Mouse (Mus musculus) liver, embryonic 14.5 days (tissue): Measurements from ENCODE around the gene Acvr1b. TPM values are rescaled to one million over a fixed set of nuclear protein-coding genes. Genes with fewer than 3 reads are reported as not detected.

ENCODE experiments used
- ATAC-seq: fragments of 200-750 bp; cut with Nextera tagmentation; 2 replicates; pipeline ENCODE4 v1.8.0; 2017; ENCODE audit warnings: moderate number of reproducible peaks, mild to moderate bottlenecking, moderate library complexity; ENCODE audit not compliant: insufficient read depth
- DNase-seq, 3 experiments: peaks; one replicate each; pipeline ENCODE4 v3.0.0-alpha.2; 2012 to 2013; ENCODE audit warnings: low read depth in 3 of 3, low spot score in 3 of 3
- H3K27ac ChIP-seq: fragments of 300-500 bp; sonication (generic); 2 replicates; pipeline ENCODE4 v1.5.1; 2014; ENCODE audit warnings: moderate library complexity, mild to moderate bottlenecking, control low read depth, inconsistent platforms
- H3K27me3 ChIP-seq: fragments of 300-500 bp; sonication (generic); 2 replicates; pipeline ENCODE4 v1.6.1; 2014; ENCODE audit warnings: mild to moderate bottlenecking, low read length, moderate library complexity; ENCODE audit not compliant: control insufficient read depth, insufficient read depth
- H3K36me3 ChIP-seq: fragments of 300-500 bp; sonication (generic); replicated peaks from 2 replicates; pipeline ENCODE4 v1.6.1; 2014; ENCODE audit warnings: low read depth; ENCODE audit not compliant: control insufficient read depth, insufficient read depth
- H3K4me1 ChIP-seq, 2 experiments: fragments of 200-500 bp in 1 of 2; fragments of 300-500 bp in 1 of 2; sonication (generic) in 1 of 2; replicated peaks; 2 replicates each; pipeline ENCODE4 v1.6.1; 2012 to 2014; ENCODE audit warnings: antibody characterized with exemption in 1 of 2, inconsistent platforms in 1 of 2, low read length in 1 of 2; ENCODE audit not compliant: control insufficient read depth in 2 of 2, insufficient read depth in 2 of 2
- H3K4me2 ChIP-seq: fragments of 300-500 bp; sonication (generic); 2 replicates; pipeline ENCODE4 v1.6.1; 2014; ENCODE audit warnings: low read depth, mild to moderate bottlenecking, control low read depth, moderate library complexity
- H3K4me3 ChIP-seq, 2 experiments: fragments of 200-500 bp in 1 of 2; fragments of 300-500 bp in 1 of 2; sonication (generic) in 1 of 2; 2 replicates each; pipeline ENCODE4 v1.5.1; 2012 to 2014; ENCODE audit warnings: low read depth in 2 of 2, low read length in 2 of 2, mild to moderate bottlenecking in 2 of 2, control low read depth in 1 of 2, inconsistent platforms in 1 of 2, moderate library complexity in 1 of 2; ENCODE audit not compliant: insufficient read depth in 1 of 2
- H3K9ac ChIP-seq: fragments of 300-500 bp; sonication (generic); replicated peaks from 2 replicates; pipeline ENCODE4 v1.6.1; 2014; ENCODE audit warnings: mild to moderate bottlenecking, control low read depth, moderate library complexity
- H3K9me3 ChIP-seq: fragments of 300-500 bp; sonication (generic); 2 replicates; pipeline ENCODE4 v1.6.1; 2016; ENCODE audit warnings: low read length, mixed read lengths; ENCODE audit not compliant: control insufficient read depth
- CTCF ChIP-seq: IDR thresholded peaks from 2 replicates; pipeline ENCODE4 v1.5.1; 2016; ENCODE audit warnings: antibody characterized with exemption, low read depth, control low read depth
- EP300 ChIP-seq: IDR thresholded peaks from 2 replicates; pipeline ENCODE4 v1.6.1; 2016; ENCODE audit warnings: antibody characterized with exemption, low read depth
- WGBS: fragments of 180-500 bp; shearing (Covaris S2); extraction: QIAGEN DNeasy Blood & Tissue Kit; methylation state at CpG from one replicate; pipeline ENCODE4 v1.1.7; 2014; ENCODE audit not compliant: insufficient replicate concordance; 5-methylcytosine and 5-hydroxymethylcytosine counted together
- polyA plus RNA-seq, 2 experiments: library from polyadenylated mRNA; depleted of rRNA in 1 of 2; stranded (reverse) in 1 of 2; unstranded in 1 of 2; fragments of >200 nt; fragmentation: Nextera tagmentation in 1 of 2; extraction: Ambion mirVana in 1 of 2; gene quantifications; 2 replicates each; pipeline versions ENCODE4 v1.2.1 to v1.2.3; 2012 to 2014

Acvr1b gene
- polyA plus RNA-seq, 2 experiments, result 1.3 to 3.2 TPM

DNA sequence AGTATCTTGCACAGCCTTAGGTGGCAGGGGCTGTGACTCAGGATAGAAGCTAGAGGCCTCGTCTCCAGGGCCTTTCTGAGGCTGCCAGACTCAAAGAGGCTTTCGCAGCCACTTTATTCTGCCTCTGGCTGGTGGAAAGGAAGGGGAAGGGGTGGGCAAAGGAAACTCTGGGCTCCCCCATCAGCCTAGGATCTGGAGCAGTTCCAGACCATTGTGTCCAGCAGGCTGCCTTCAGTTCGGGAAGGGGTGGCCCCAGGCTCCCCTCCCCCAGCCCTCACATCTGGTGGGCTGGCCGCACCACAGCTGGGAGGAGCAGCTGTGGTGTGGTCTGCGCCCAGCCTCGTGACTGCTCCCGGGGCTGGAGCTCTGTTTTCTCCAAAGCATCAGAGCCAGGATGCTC, 54.1 kb downstream of the Acvr1b start:
- peak; percentile 22; the same call in 1 of the 2 replicates for ATAC-seq
- Histone ChIP-seq H3K4me1 (no peaks in the 10 kb centered on the region), H3K9me3 (no peaks in the 10 kb centered on the region), H3K4me3 (no peak overlapping the region), H3K27me3 (peaks cover 30% of the 10 kb centered on the region), H3K36me3 (no peaks in the 10 kb centered on the region), H3K27ac (no peak overlapping the region), H3K9ac (no peak overlapping the region), H3K4me2 (no peak overlapping the region)
- DNase-seq, result no peak
- no peak for TF ChIP-seq EP300
- no peak for TF ChIP-seq CTCF
- 21% methylated on average over 7 of the region's 7 CpGs for WGBS

DNA sequence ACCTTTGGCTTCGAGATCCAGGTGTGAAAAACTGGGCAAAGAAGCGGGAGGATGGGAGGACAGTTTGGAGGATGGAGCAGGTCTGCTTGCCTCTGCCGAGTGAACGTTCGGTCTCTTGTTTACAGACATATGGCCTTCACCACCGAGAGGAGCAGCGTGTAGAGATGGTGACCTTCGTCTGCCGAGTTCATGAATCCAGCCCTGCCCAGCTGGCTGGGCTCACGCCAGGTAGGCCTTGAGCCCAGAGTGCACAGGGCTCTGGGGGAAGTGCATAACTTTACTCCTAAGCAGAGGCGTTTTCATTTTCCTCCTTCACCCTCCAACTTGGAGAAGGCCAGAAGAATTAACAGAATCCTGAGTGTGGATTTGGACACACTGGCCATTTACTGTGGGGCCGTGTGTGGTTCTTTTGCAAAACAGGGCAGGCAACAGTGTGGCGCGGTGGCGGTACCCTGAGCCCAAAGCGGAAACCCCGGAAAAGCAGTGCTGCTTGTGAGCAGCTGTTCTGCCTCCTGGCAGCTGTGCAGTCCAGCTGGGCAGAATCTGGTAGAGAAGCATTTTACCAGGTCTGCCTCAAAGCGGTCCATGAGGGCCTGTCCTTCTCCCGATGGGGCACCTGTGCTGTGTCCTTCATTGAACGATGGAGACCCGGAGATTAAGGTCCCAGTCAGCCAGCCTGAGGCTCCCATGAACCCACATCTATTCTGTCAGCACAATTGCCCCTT, 55.2 kb downstream of the Acvr1b start:
- Histone ChIP-seq H3K36me3 (no peaks in the 10 kb centered on the region), H3K27me3 (peaks cover 19% of the 10 kb centered on the region), H3K9me3 (no peaks in the 10 kb centered on the region), H3K27ac (no peak overlapping the region), H3K9ac (no peak overlapping the region), H3K4me2 (no peak overlapping the region), H3K4me1 (no peaks in the 10 kb centered on the region), H3K4me3 (no peak overlapping the region)
- no peak for TF ChIP-seq CTCF
- TF ChIP-seq EP300, result no peak
- 74% methylated on average over 21 of the region's 21 CpGs for WGBS
- DNase-seq (no peak), ATAC-seq (no peak)

DNA sequence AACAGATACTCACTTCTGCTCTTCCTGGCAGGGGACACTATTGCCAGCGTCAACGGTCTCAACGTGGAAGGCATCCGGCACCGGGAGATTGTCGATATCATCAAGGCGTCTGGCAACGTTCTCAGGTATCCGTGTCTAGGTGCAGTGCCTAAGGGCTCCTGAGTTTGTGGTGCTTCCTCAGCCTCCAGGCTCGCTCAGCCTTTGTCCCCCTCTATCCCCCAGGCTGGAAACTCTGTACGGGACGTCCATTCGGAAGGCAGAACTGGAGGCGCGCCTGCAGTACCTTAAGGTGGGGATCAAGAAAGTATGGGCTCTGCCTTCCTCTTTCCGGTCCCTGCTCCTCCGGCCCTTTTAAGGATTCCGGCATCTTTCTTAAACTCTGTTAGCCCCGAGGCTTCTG, 56.6 kb downstream of the Acvr1b start:
- Histone ChIP-seq H3K9ac (no peak overlapping the region), H3K27ac (no peak overlapping the region), H3K4me3 (no peak overlapping the region), H3K9me3 (no peaks in the 10 kb centered on the region), H3K4me2 (no peak overlapping the region), H3K36me3 (no peaks in the 10 kb centered on the region), H3K4me1 (no peaks in the 10 kb centered on the region), H3K27me3 (peaks cover 5% of the 10 kb centered on the region)
- no peak for ATAC-seq
- no peak for DNase-seq
- WGBS, result 79% methylated on average over 19 of the region's 19 CpGs
- TF ChIP-seq EP300 (no peak), CTCF (no peak)

GRCm38 (mm10) chr15:101230995-101231647, 57.3 kb downstream of the Acvr1b start:
- H3K4me3 ChIP-seq, result no peak overlapping the region

DNA sequence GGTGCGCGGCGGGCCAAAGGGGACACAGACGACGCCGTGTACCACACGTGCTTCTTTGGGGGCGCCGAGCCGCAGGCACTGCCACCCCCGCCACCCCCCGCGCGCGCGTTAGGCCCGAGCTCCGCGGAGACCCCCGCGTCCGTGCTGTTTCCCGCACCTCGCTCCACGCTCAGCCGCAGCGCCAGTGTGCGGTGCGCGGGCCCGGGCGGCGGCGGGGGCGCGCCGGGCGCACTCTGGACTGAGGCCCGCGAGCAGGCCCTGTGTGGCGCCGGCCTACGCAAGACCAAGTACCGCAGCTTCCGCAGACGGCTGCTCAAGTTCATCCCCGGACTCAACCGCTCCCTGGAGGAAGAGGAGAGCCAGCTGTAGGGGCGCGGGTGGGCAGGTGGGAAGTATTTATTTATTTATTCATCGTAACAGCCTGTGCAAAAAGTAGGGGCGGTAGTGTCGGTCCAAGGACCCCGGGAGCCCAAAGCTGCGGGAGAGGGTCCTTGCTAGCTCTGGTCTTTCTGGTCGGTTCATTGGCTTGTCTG, 57.8 kb downstream of the Acvr1b start:
- no peak for TF ChIP-seq EP300
- no peak for TF ChIP-seq CTCF
- Histone ChIP-seq H3K4me2 (no peak overlapping the region), H3K27me3 (no peaks in the 10 kb centered on the region), H3K9ac (no peak overlapping the region), H3K4me3 (no peak overlapping the region), H3K36me3 (no peaks in the 10 kb centered on the region), H3K4me1 (no peaks in the 10 kb centered on the region), H3K27ac (no peak overlapping the region), H3K9me3 (no peaks in the 10 kb centered on the region)
- no peak for DNase-seq
- WGBS, result 77% methylated on average over 50 of the region's 56 CpGs
- ATAC-seq, result no peak

More at GRCm38 (mm10) chr15:101230995-101231647, 57.3 kb downstream of the Acvr1b start:
- Histone ChIP-seq H3K4me1 (no peaks in the 10 kb centered on the region), H3K9ac (no peak overlapping the region), H3K4me2 (no peak overlapping the region), H3K27me3 (peaks cover under 1% of the 10 kb centered on the region; the same call in 1 of the 2 replicates), H3K9me3 (no peaks in the 10 kb centered on the region), H3K36me3 (no peaks in the 10 kb centered on the region), H3K27ac (no peak overlapping the region)
- DNase-seq (no peak), ATAC-seq (no peak)
- TF ChIP-seq CTCF (peak; percentile 65), EP300 (no peak)
- 71% methylated on average over 23 of the region's 23 CpGs for WGBS
